Mouse (Mus musculus): ENCODE data around the gene C1qtnf2.

- TF ChIP-seq CTCF (conservative IDR thresholded peaks at IDR 0.05; ENCODE audit: insufficient read depth, insufficient read length, low read depth, low read length) (no peak), POLR2A (IDR thresholded peaks at IDR 0.05; ENCODE audit: low read depth, low read length) (no peak)
Observed at GRCm38 (mm10) chr11:43470881-43471820, 2.9 kb upstream of the C1qtnf2 start.

All from kidney, adult 2 months (tissue).